Mouse (Mus musculus): ENCODE results near the gene Mfsd4b1. TPM values are rescaled to one million over a fixed set of nuclear protein-coding genes. Genes with fewer than 3 reads are reported as not detected.
A peak's percentile ranks its signal among the peaks of the same experiment; 100 is the strongest.
"Not testable (repeated sequence)": the region's sequence is repeated elsewhere in the genome, so short reads cannot be mapped to it uniquely, and the experiment has no call there.

Gene Mfsd4b1
- total RNA-seq, 2 experiments from 2014 or later = 1.9 to 2.9 TPM

GRCm38 (mm10) chr10:40034956-40035355, 9.9 kb upstream of the Mfsd4b1 start:
- DNase-seq = no peak

GRCm38 (mm10) chr10:40032897-40033296, 7.8 kb upstream of the Mfsd4b1 start:
- DNase-seq = no peak

- no peak for DNase-seq
Measured at GRCm38 (mm10) chr10:40030716-40031115, 5.6 kb upstream of the Mfsd4b1 start.

- DNase-seq = peak; percentile 48 to 52
Measured at GRCm38 (mm10) chr10:40029610-40030009, 4.5 kb upstream of the Mfsd4b1 start.

- no peak for DNase-seq
Measured at GRCm38 (mm10) chr10:40028091-40028490, 3.0 kb upstream of the Mfsd4b1 start.

GRCm38 (mm10) chr10:40026546-40026945, 1.5 kb upstream of the Mfsd4b1 start:
- DNase-seq = no peak

- DNase-seq = no peak
Measured at GRCm38 (mm10) chr10:40025560-40025959, 492 bp upstream of the Mfsd4b1 start.

- DNase-seq = no peak
Measured at GRCm38 (mm10) chr10:40020401-40020800, 4.7 kb downstream of the Mfsd4b1 start.

GRCm38 (mm10) chr10:40019492-40019891, 5.6 kb downstream of the Mfsd4b1 start:
- peak; percentile 28 to 57 for DNase-seq

GRCm38 (mm10) chr10:40018261-40018860, 6.7 kb downstream of the Mfsd4b1 start:
- peak; percentile 53 for DNase-seq

- DNase-seq = no peak
Measured at GRCm38 (mm10) chr10:40009591-40009990, 15.5 kb downstream of the Mfsd4b1 start.

GRCm38 (mm10) chr10:40008847-40009246, 16.2 kb downstream of the Mfsd4b1 start:
- not testable (repeated sequence) for DNase-seq

GRCm38 (mm10) chr10:40007953-40008352, 17.1 kb downstream of the Mfsd4b1 start:
- DNase-seq = no peak

GRCm38 (mm10) chr10:40006963-40007362, 18.1 kb downstream of the Mfsd4b1 start:
- DNase-seq = peak in 1 of 2 experiments; percentile 13

- DNase-seq = no peak
Measured at GRCm38 (mm10) chr10:40000746-40001145, 24.3 kb downstream of the Mfsd4b1 start.

GRCm38 (mm10) chr10:39991155-39991554, 33.9 kb downstream of the Mfsd4b1 start:
- DNase-seq = no peak

- no peak for DNase-seq
Measured at GRCm38 (mm10) chr10:39986466-39986865, 38.6 kb downstream of the Mfsd4b1 start, which contains the start of gene Mfsd4b5. Gene Mfsd4b5, minus strand, starts transcription at chr10:39986646.

- DNase-seq = no peak
Measured at GRCm38 (mm10) chr10:39982604-39983003, 42.5 kb downstream of the Mfsd4b1 start.

GRCm38 (mm10) chr10:39978231-39978630, 46.8 kb downstream of the Mfsd4b1 start:
- no peak for DNase-seq

GRCm38 (mm10) chr10:39977346-39977745, 47.7 kb downstream of the Mfsd4b1 start:
- no peak for DNase-seq

- DNase-seq = no peak
Measured at GRCm38 (mm10) chr10:39975771-39976170, 49.3 kb downstream of the Mfsd4b1 start.

GRCm38 (mm10) chr10:39974982-39975381, 50.1 kb downstream of the Mfsd4b1 start:
- DNase-seq = no peak

- no peak for DNase-seq
Measured at GRCm38 (mm10) chr10:39967512-39967911, 57.6 kb downstream of the Mfsd4b1 start.

GRCm38 (mm10) chr10:39961906-39962305, 63.2 kb downstream of the Mfsd4b1 start:
- DNase-seq = no peak

- DNase-seq = no peak
Measured at GRCm38 (mm10) chr10:39960441-39960822, 64.6 kb downstream of the Mfsd4b1 start.

All from heart, adult 18-20 months (tissue).